Mouse (Mus musculus): ENCODE results near the gene Olfr1428.

DNA sequence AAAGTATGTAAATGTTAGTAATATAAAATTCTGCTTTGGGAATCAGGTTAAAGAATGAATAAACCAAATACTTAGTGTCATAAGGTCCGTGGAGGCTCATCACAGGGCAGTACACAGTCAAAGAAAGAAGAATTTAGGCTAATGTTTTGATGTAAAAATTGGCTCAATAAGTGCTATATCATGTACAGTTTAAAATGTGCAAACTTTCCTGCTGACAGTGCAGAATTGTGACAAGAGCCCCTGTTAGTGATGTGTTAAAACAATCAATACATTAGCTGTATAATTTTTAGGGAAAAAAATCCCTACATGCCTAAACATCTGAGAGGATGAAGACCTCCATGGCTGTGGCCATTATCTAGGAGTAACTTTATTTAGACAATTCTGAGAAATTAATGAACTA lies 1.9 kb downstream of the Olfr1428 start:
- TF ChIP-seq POLR2A (IDR thresholded peaks at IDR 0.05; ENCODE audit: low read depth, low read length) (no peak), CTCF (IDR thresholded peaks at IDR 0.05; ENCODE audit: borderline replicate concordance, insufficient read depth, low read length) (no peak)

Data from embryonic fibroblast, embryonic 13.5 days (primary cell).